Mouse (Mus musculus) kidney, postnatal 25 days (tissue): Measurements from ENCODE around the gene Syngr1.

ENCODE experiments used
- DNase-seq, 2 experiments: peaks; one replicate each; pipeline ENCODE4 v3.0.0; 2021; ENCODE audit warnings: mixed read lengths in 2 of 2

Gene Syngr1

GRCm38 (mm10) chr15:80071951-80072437, 19.1 kb upstream of the Syngr1 start:
- peak in 1 of 2 experiments; percentile 60 for DNase-seq

GRCm38 (mm10) chr15:80072579-80073255, 18.4 kb upstream of the Syngr1 start:
- DNase-seq: peak in 1 of 2 experiments; percentile 37

GRCm38 (mm10) chr15:80073256-80073621, 17.9 kb upstream of the Syngr1 start:
- no peak for DNase-seq

- DNase-seq: no peak
Measured at GRCm38 (mm10) chr15:80074663-80075373, 16.3 kb upstream of the Syngr1 start.

GRCm38 (mm10) chr15:80075374-80075694, 15.8 kb upstream of the Syngr1 start:
- no peak for DNase-seq

- no peak for DNase-seq
Measured at GRCm38 (mm10) chr15:80075733-80076337, 15.3 kb upstream of the Syngr1 start.

GRCm38 (mm10) chr15:80076338-80077136, 14.6 kb upstream of the Syngr1 start:
- peak; percentile 83 to 89 for DNase-seq

- no peak for DNase-seq
Measured at GRCm38 (mm10) chr15:80078058-80078814, 12.9 kb upstream of the Syngr1 start.

- no peak for DNase-seq
Measured at GRCm38 (mm10) chr15:80079129-80079668, 11.9 kb upstream of the Syngr1 start.

GRCm38 (mm10) chr15:80079954-80080353, 11.2 kb upstream of the Syngr1 start:
- DNase-seq: no peak

- peak; percentile 53 to 66 for DNase-seq
Measured at GRCm38 (mm10) chr15:80080711-80081615, 10.2 kb upstream of the Syngr1 start.

- no peak for DNase-seq
Measured at GRCm38 (mm10) chr15:80081801-80082546, 9.2 kb upstream of the Syngr1 start.

- DNase-seq: no peak
Measured at GRCm38 (mm10) chr15:80082661-80083275, 8.4 kb upstream of the Syngr1 start.

GRCm38 (mm10) chr15:80083276-80083731, 7.8 kb upstream of the Syngr1 start:
- peak; percentile 98 to 99 for DNase-seq

GRCm38 (mm10) chr15:80083740-80084139, 7.4 kb upstream of the Syngr1 start:
- no peak for DNase-seq

GRCm38 (mm10) chr15:80087406-80088012, 3.6 kb upstream of the Syngr1 start:
- DNase-seq: no peak

- peak; percentile 94 to 98 for DNase-seq
Measured at GRCm38 (mm10) chr15:80088637-80089036, 2.5 kb upstream of the Syngr1 start.

GRCm38 (mm10) chr15:80090155-80090554, 979 bp upstream of the Syngr1 start:
- no peak for DNase-seq

- DNase-seq: peak in 1 of 2 experiments; percentile 49
Measured at GRCm38 (mm10) chr15:80090741-80091120, 403 bp upstream of the Syngr1 start.
